Mouse (Mus musculus) urinary bladder, adult 2 months (tissue): ENCODE measurements around the gene Smg9. TPM values are rescaled to one million over a fixed set of nuclear protein-coding genes. Genes with fewer than 3 reads are reported as not detected.

Experiments
- DNase-seq: peaks from one replicate; pipeline ENCODE4 v3.0.0; 2022; ENCODE audit warnings: low spot score
- polyA plus RNA-seq: library from polyadenylated mRNA; depleted of rRNA; stranded (reverse); fragments of >200 nt; gene quantifications from 2 replicates; pipeline ENCODE4 v1.2.3, GENCODE M21; 2012

The Smg9 gene
- polyA plus RNA-seq, 1 experiment, result 37.7 TPM

GRCm38 (mm10) chr7:24408186-24408585 lies 8.8 kb downstream of the Smg9 start:
- no peak for DNase-seq

- no peak for DNase-seq
Observed at GRCm38 (mm10) chr7:24410123-24410522, 10.7 kb downstream of the Smg9 start.

- no peak for DNase-seq
Observed at GRCm38 (mm10) chr7:24410831-24411230, 11.4 kb downstream of the Smg9 start.

- DNase-seq, result no peak
Observed at GRCm38 (mm10) chr7:24413630-24414029, 14.2 kb downstream of the Smg9 start.

- DNase-seq, result no peak
Observed at GRCm38 (mm10) chr7:24415261-24415660, 15.8 kb downstream of the Smg9 start.

- no peak for DNase-seq
Observed at GRCm38 (mm10) chr7:24419579-24419978, 20.2 kb downstream of the Smg9 start.

- no peak for DNase-seq
Observed at GRCm38 (mm10) chr7:24421648-24422047, 22.2 kb downstream of the Smg9 start.

- no peak for DNase-seq
Observed at GRCm38 (mm10) chr7:24422251-24422650, 22.8 kb downstream of the Smg9 start.

GRCm38 (mm10) chr7:24423107-24423763 lies 23.8 kb downstream of the Smg9 start:
- DNase-seq, result no peak

GRCm38 (mm10) chr7:24423956-24424732 lies 24.7 kb downstream of the Smg9 start:
- DNase-seq, result no peak

GRCm38 (mm10) chr7:24425919-24426318 lies 26.5 kb downstream of the Smg9 start:
- no peak for DNase-seq

GRCm38 (mm10) chr7:24427168-24427567 lies 27.7 kb downstream of the Smg9 start:
- DNase-seq, result no peak

- no peak for DNase-seq
Observed at GRCm38 (mm10) chr7:24428725-24429124, 29.3 kb downstream of the Smg9 start.

- DNase-seq, result no peak
Observed at GRCm38 (mm10) chr7:24429413-24430112, 30.1 kb downstream of the Smg9 start.

- DNase-seq, result no peak
Observed at GRCm38 (mm10) chr7:24430551-24431345, 31.3 kb downstream of the Smg9 start.

- no peak for DNase-seq
Observed at GRCm38 (mm10) chr7:24431713-24432112, 32.3 kb downstream of the Smg9 start.

- DNase-seq, result no peak
Observed at GRCm38 (mm10) chr7:24435305-24435704, 35.9 kb downstream of the Smg9 start.

GRCm38 (mm10) chr7:24437981-24438380 lies 38.6 kb downstream of the Smg9 start:
- no peak for DNase-seq

GRCm38 (mm10) chr7:24439191-24439590 lies 39.8 kb downstream of the Smg9 start:
- DNase-seq, result no peak

- no peak for DNase-seq
Observed at GRCm38 (mm10) chr7:24439891-24440290, 40.5 kb downstream of the Smg9 start.

GRCm38 (mm10) chr7:24441785-24442184 lies 42.4 kb downstream of the Smg9 start:
- DNase-seq, result no peak

- DNase-seq, result no peak
Observed at GRCm38 (mm10) chr7:24442313-24442712, 42.9 kb downstream of the Smg9 start.
